Mouse (Mus musculus): Measurements from ENCODE around the gene Olfr1305. TPM values are rescaled to one million over a fixed set of nuclear protein-coding genes. Genes with fewer than 3 reads are reported as not detected.

Olfr1305 gene
- polyA plus RNA-seq (2015; fragmentation: Nextera tagmentation; extraction: Ambion mirVana): not detected in 2 replicates

- no peaks in the 10 kb centered on the region for H3K36me3 ChIP-seq (ENCODE audit: control insufficient read depth, insufficient read depth)
- no peak within 1 kb of the TSS for H3K9ac ChIP-seq (ENCODE audit: low read length)
- H3K4me3 ChIP-seq (ENCODE audit: low read length): no peak within 1 kb of the TSS
- no peak within 1 kb of the TSS for H3K27ac ChIP-seq (ENCODE audit: low read length)
- no peak within 1 kb of the TSS for H3K4me2 ChIP-seq (ENCODE audit: low read depth, low read length)
- 83% methylated on average over 2 of the region's 2 CpGs for WGBS
- no peaks in the 10 kb centered on the region for H3K9me3 ChIP-seq (replicated peaks; ENCODE audit: control insufficient read depth, low read length)
- H3K27me3 ChIP-seq (ENCODE audit: control insufficient read depth, insufficient read depth, low read length): no peaks in the 10 kb centered on the region
- no peak for ATAC-seq (replicated peaks; ENCODE audit: extremely low read depth, insufficient read depth, low FRiP score)
- no peaks in the 10 kb centered on the region for H3K4me1 ChIP-seq (ENCODE audit: control insufficient read depth, insufficient read depth, low read length)
Measured at GRCm38 (mm10) chr2:111877049-111877448, at the start of gene Olfr1305. TSS of gene Olfr1305 (minus strand) at chr2:111877149.

DNA sequence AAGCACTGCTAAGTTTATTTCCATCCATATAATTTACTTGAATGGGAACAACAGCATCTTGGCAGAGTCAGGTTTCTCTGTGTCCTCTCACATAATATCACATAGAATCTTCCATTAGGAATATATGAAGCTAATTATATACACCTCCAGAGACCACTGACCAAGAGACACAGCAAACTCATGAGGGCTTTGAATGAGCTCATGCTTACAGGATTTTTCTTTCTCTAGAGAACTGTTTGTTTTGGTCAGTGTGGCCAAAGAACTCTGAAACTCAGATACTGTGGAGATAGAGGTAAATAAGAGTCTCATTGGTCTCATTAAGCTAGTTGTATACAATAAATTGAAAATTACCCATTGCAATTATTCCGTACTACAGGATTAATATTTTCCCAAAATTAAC, 39.2 kb upstream of the Olfr1305 start, which contains the start of gene Olfr1306:
Gene Olfr1306 (minus strand): TSS at position 101 of the 400 bp plus-strand sequence.
- Histone ChIP-seq H3K27me3 (ENCODE audit: control insufficient read depth, insufficient read depth, low read length) (no peaks in the 10 kb centered on the region), H3K9ac (ENCODE audit: low read length) (no peak within 1 kb of the TSS), H3K4me2 (ENCODE audit: low read depth, low read length) (no peak within 1 kb of the TSS), H3K27ac (ENCODE audit: low read length) (no peak within 1 kb of the TSS), H3K36me3 (ENCODE audit: control insufficient read depth, insufficient read depth) (no peaks in the 10 kb centered on the region), H3K9me3 (replicated peaks; ENCODE audit: control insufficient read depth, low read length) (no peaks in the 10 kb centered on the region), H3K4me1 (ENCODE audit: control insufficient read depth, insufficient read depth, low read length) (no peaks in the 10 kb centered on the region), H3K4me3 (ENCODE audit: low read length) (no peak within 1 kb of the TSS)
- no peak for ATAC-seq (replicated peaks; ENCODE audit: extremely low read depth, insufficient read depth, low FRiP score)
- WGBS: 72% methylated on average over 1 of the region's 1 CpGs

DNA sequence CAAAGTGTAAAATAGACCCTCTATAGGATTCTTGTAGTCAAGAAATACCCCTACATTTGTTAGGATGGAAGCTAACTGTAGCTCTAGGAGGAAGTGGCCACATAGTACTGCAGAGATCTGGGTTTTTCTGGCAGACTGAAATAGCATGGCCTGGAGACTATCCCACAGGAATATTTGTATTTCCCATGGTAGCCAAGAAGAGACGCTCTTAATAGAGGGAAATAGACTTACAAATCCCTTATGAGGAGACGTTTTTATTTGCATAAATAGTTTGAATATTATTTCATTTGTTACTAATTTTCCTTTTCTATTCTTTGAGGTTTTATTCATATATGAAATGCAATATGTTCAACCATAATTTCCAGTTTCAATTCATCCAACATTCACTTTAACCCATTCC, 56.7 kb downstream of the Olfr1305 start, which contains the start of gene Olfr1303:
Gene Olfr1303 (minus strand): TSS at position 101 of the 400 bp plus-strand sequence.
- Histone ChIP-seq H3K9ac (ENCODE audit: low read length) (no peak within 1 kb of the TSS), H3K27me3 (ENCODE audit: control insufficient read depth, insufficient read depth, low read length) (no peaks in the 10 kb centered on the region), H3K9me3 (replicated peaks; ENCODE audit: control insufficient read depth, low read length) (no peaks in the 10 kb centered on the region), H3K4me3 (ENCODE audit: low read length) (no peak within 1 kb of the TSS), H3K4me1 (ENCODE audit: control insufficient read depth, insufficient read depth, low read length) (no peaks in the 10 kb centered on the region), H3K4me2 (ENCODE audit: low read depth, low read length) (no peak within 1 kb of the TSS), H3K27ac (ENCODE audit: low read length) (no peak within 1 kb of the TSS), H3K36me3 (ENCODE audit: control insufficient read depth, insufficient read depth) (no peaks in the 10 kb centered on the region)
- WGBS: 63% methylated on average over 2 of the region's 2 CpGs
- ATAC-seq (replicated peaks; ENCODE audit: extremely low read depth, insufficient read depth, low FRiP score): no peak

Other genes with a start within 250 kb of the Olfr1305 start
- not detected in 2 replicates for gene Olfr1298, start 227.9 kb downstream of the Olfr1305 start, polyA plus RNA-seq (2015; fragmentation: Nextera tagmentation; extraction: Ambion mirVana)
- gene Olfr1299, start 215.7 kb downstream of the Olfr1305 start, polyA plus RNA-seq (2015; fragmentation: Nextera tagmentation; extraction: Ambion mirVana): not detected in 2 replicates
- gene Olfr1301, start 126.1 kb downstream of the Olfr1305 start, polyA plus RNA-seq (2015; fragmentation: Nextera tagmentation; extraction: Ambion mirVana): not detected in 2 replicates
- gene Olfr1302, start 99.7 kb downstream of the Olfr1305 start, polyA plus RNA-seq (2015; fragmentation: Nextera tagmentation; extraction: Ambion mirVana): not detected in 2 replicates
- gene Olfr1303, start 56.8 kb downstream of the Olfr1305 start, polyA plus RNA-seq (2015; fragmentation: Nextera tagmentation; extraction: Ambion mirVana): not detected in 2 replicates
- not detected in 2 replicates for gene Olfr1306, start 39.1 kb upstream of the Olfr1305 start, polyA plus RNA-seq (2015; fragmentation: Nextera tagmentation; extraction: Ambion mirVana)
- gene Olfr1307, start 72.3 kb upstream of the Olfr1305 start, polyA plus RNA-seq (2015; fragmentation: Nextera tagmentation; extraction: Ambion mirVana): not detected in 2 replicates
- not detected in 2 replicates for gene Olfr1308, start 87.8 kb upstream of the Olfr1305 start, polyA plus RNA-seq (2015; fragmentation: Nextera tagmentation; extraction: Ambion mirVana)
- not detected in 2 replicates for gene Olfr1309, start 113.1 kb upstream of the Olfr1305 start, polyA plus RNA-seq (2015; fragmentation: Nextera tagmentation; extraction: Ambion mirVana)
- not detected in 2 replicates for gene Olfr1310, start 135.6 kb upstream of the Olfr1305 start, polyA plus RNA-seq (2015; fragmentation: Nextera tagmentation; extraction: Ambion mirVana)
- gene Olfr1311, start 147.3 kb upstream of the Olfr1305 start, polyA plus RNA-seq (2015; fragmentation: Nextera tagmentation; extraction: Ambion mirVana): not detected in 2 replicates
- gene Olfr1312, start 173.1 kb upstream of the Olfr1305 start, polyA plus RNA-seq (2015; fragmentation: Nextera tagmentation; extraction: Ambion mirVana): not detected in 2 replicates
- gene Olfr1313, start 200.7 kb upstream of the Olfr1305 start, polyA plus RNA-seq (2015; fragmentation: Nextera tagmentation; extraction: Ambion mirVana): not detected in 2 replicates
- gene Olfr1314, start 219.6 kb upstream of the Olfr1305 start, polyA plus RNA-seq (2015; fragmentation: Nextera tagmentation; extraction: Ambion mirVana): not detected in 2 replicates
- gene Olfr1315-ps1, start 238.3 kb upstream of the Olfr1305 start, polyA plus RNA-seq (2015; fragmentation: Nextera tagmentation; extraction: Ambion mirVana): not detected in 2 replicates

All from heart, embryonic 16.5 days (tissue).